Mouse (Mus musculus) lung, postnatal 0 days (tissue): ENCODE results near the gene Trnau1ap.

Source experiments
- CTCF ChIP-seq: IDR thresholded peaks from 2 replicates; pipeline ENCODE4 v1.5.1; 2016; ENCODE audit warnings: antibody characterized with exemption, mild to moderate bottlenecking
- EP300 ChIP-seq: IDR thresholded peaks from 2 replicates; pipeline ENCODE4 v1.6.1; 2016; ENCODE audit warnings: antibody characterized with exemption, mild to moderate bottlenecking, control low read depth

- TF ChIP-seq EP300 (no peak), CTCF (no peak)
Measured at GRCm38 (mm10) chr4:132309140-132309848, 20.0 kb downstream of the Trnau1ap start.
